Mouse (Mus musculus): Measurements from ENCODE around the gene Fam13a. TPM values are rescaled to one million over a fixed set of nuclear protein-coding genes. Genes with fewer than 3 reads are reported as not detected.

Gene Fam13a
- total RNA-seq, 2 experiments from 2014 or later, result not detected

- ATAC-seq (ENCODE audit: poor library complexity, severe bottlenecking), result no peak
Observed at GRCm38 (mm10) chr6:58937726-58938125, 86.6 kb downstream of the Fam13a start.

DNA sequence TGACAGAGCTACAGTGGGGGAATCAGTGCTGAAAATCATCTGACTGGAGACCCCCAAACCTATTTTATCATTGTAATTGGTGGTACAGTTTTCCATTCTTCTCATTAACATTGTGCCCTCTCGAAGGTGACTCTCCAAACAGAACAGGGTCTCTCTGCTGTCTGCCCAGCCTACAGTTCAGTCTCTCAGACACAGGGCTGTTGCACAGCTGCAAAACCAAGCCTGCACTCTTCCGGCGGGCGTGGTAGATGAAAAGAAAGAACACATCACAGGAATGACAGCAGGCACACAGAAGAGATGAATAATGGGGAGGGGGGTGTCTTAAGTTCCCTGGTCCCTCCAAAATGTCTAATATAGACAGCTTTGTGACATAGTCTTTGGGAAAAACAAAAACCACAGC, 90.2 kb downstream of the Fam13a start:
- ATAC-seq (ENCODE audit: poor library complexity, severe bottlenecking), result no peak

GRCm38 (mm10) chr6:58933189-58933913, 91.0 kb downstream of the Fam13a start:
- no peak for ATAC-seq (ENCODE audit: poor library complexity, severe bottlenecking)

- ATAC-seq (ENCODE audit: poor library complexity, severe bottlenecking), result no peak
Observed at GRCm38 (mm10) chr6:58932515-58933188, 91.7 kb downstream of the Fam13a start.

DNA sequence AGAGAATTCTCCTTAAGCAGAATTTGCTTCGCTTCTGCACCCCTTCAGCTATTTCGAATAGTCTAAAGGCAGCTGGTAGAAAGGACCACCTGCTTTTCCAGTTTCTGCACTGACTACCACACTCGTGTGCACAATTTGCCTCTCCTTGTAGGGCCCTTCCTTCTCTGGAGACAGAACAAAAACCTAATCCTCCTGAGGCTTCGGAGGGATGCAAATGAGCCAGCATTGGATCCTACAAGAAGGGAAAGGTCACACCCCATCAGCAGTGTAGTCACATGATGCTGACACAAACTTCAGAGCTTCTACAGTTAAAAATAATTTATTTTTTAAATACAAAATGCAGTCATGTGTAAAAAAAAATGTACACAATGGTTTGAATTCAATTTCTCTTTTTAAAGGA, 93.2 kb downstream of the Fam13a start:
- no peak for ATAC-seq (ENCODE audit: poor library complexity, severe bottlenecking)

- peak; percentile 49 for ATAC-seq (ENCODE audit: poor library complexity, severe bottlenecking)
Observed at GRCm38 (mm10) chr6:58929911-58930431, 94.4 kb downstream of the Fam13a start.

DNA sequence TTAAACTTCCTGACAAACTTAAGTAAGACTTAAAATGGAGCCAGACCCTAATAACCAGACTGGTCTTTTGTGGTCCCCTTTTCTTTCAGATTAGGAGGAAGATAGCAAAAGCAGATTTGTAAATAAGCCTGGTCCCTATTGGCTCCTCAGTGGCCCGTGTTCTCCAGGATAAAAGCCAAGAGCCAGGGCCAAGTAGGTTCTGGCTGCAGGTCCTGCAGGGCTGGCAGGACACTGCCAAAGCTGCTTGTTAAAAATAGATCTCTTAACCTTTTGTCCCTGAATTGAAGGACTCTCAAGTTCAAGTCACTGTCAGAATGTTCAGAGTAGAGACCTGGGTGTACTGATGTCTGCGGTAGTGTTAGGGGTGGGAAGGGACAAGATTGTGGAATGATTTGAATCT, 96.5 kb downstream of the Fam13a start:
- no peak for ATAC-seq (ENCODE audit: poor library complexity, severe bottlenecking)

GRCm38 (mm10) chr6:58922511-58922910, 101.8 kb downstream of the Fam13a start:
- peak; percentile 45 for ATAC-seq (ENCODE audit: poor library complexity, severe bottlenecking)

DNA sequence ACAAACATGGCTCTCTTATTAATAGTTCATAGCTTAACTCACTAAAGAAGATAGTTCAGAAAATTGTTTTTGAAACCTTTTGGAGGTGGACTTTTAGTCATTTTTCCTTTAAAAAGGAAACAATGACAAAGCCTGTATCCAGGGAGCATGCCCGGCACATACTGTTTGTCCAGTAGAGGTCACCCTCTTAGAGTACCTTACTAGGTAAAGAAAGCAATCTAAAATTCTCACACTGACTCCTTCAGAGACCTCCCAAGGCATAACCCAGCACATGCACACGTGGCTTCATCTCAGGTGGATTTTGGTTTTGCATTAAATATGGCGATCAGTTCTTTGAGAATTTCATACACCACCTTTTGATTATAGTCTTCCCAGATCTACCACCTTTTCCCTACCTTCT, 102.7 kb downstream of the Fam13a start:
- ATAC-seq (ENCODE audit: poor library complexity, severe bottlenecking), result peak; percentile 20; the same call in 1 of the 2 replicates

- ATAC-seq (ENCODE audit: poor library complexity, severe bottlenecking), result no peak
Observed at GRCm38 (mm10) chr6:58920735-58921134, 103.6 kb downstream of the Fam13a start.

DNA sequence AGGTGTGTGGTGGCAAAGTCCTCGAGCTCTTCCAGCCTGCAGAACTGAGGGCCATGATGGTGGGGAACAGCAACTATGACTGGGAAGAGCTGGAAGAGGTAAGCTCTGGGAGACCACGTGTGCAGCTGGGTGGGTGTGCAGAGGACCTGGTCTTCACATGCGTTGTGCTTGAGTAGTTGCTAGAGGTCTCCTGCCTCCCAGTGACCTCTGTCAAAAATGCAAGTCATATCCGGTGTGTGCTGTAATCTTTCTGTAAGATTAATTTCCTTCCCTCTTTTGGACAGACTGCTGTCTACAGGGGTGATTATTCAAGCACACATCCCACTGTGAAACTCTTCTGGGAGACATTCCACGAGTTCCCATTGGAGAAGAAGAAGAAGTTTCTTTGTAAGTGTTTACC, 107.9 kb downstream of the Fam13a start:
- peak; percentile 93 for ATAC-seq (ENCODE audit: poor library complexity, severe bottlenecking)

- ATAC-seq (ENCODE audit: poor library complexity, severe bottlenecking), result no peak
Observed at GRCm38 (mm10) chr6:58913971-58914370, 110.4 kb downstream of the Fam13a start.

GRCm38 (mm10) chr6:58913551-58913950, 110.8 kb downstream of the Fam13a start:
- no peak for ATAC-seq (ENCODE audit: poor library complexity, severe bottlenecking)

- no peak for ATAC-seq (ENCODE audit: poor library complexity, severe bottlenecking)
Observed at GRCm38 (mm10) chr6:58912842-58913241, 111.5 kb downstream of the Fam13a start.

- no peak for ATAC-seq (ENCODE audit: poor library complexity, severe bottlenecking)
Observed at GRCm38 (mm10) chr6:58907791-58908190, 116.6 kb downstream of the Fam13a start.

DNA sequence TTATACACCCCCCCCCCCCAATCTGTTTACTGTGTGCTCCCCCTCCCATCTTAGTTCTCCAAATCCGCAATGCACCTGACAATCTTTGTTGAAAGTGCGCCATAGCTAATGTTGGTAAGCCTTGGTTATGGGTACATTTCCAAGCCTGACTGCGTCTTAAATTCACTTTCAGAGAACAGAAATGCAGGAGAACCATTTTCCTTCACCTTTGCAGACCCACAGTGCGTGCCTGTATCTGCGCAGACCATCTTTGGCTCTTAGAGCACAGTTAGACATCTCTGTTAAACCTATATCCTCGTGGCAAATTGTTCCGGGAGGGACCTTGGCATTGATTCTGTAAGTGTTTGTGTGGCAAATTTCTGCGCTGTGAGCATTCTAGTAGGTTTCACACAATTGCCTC, 117.0 kb downstream of the Fam13a start:
- no peak for ATAC-seq (ENCODE audit: poor library complexity, severe bottlenecking)

DNA sequence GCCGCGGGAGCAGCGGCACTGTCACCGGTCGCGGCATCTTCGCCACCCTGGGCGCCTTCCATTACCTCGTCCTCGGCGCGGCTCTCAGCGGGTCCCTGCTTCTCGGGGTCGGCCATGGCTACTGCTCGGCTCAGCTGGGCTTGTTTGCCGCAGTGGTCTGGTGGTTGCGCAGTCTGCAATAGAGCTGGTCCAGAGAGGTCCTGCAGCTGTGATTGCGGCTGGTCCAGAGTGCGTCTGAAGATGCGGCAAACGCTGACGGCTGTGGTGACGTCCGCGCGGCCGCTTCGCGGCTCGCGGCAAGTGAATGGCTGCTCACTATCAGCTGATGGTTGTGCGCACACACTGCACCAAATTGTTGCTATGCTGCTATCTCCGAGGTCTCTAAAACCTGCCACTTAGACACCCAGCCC, 117.5 kb downstream of the Fam13a start, which contains the start of gene Nap1l5:
TSS of gene Nap1l5 (minus strand) at position 225 of the 410 bp plus-strand sequence.
- ATAC-seq (ENCODE audit: poor library complexity, severe bottlenecking), result peak; percentile 38; the same call in 1 of the 2 replicates

DNA sequence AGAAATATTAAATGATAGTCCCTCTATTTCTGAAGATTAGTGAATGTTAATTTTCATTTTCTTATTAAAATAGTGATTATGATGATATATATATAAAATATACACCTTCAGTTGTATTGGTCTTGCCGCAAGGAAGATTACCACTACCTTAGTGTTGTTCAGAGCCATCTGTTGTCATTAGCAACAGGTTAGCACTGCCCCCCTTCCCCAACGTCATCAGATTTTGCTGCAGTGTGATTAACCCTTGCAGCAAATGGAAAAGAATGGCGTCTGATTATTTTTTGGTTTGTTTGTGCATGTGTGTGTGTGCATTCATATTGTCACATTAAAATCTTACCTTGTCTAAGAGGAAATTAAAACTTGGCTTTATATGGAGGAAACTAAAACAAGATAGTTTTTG, 119.8 kb downstream of the Fam13a start:
- no peak for ATAC-seq (ENCODE audit: poor library complexity, severe bottlenecking)

GRCm38 (mm10) chr6:58903171-58903570, 121.2 kb downstream of the Fam13a start:
- no peak for ATAC-seq (ENCODE audit: poor library complexity, severe bottlenecking)

GRCm38 (mm10) chr6:58900536-58900935, 123.8 kb downstream of the Fam13a start:
- no peak for ATAC-seq (ENCODE audit: poor library complexity, severe bottlenecking)

DNA sequence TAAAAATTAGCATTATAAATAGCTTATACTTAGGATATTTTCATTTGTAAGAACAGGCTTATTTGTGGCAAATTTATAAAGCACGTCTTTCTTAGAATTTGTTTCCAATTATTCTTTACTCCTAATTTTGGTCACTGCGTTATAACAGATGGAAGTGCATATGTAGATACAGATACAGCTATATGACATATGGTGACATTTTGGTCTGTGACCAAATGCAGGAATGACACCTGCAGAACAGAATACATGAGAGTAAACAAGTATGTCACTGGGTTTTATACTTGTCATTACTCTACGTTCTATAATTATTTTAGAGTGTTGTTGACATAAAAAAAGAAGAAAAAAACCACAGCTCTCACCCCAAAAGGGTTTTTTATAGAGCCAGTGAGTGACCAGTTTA, 125.3 kb downstream of the Fam13a start:
- no peak for ATAC-seq (ENCODE audit: poor library complexity, severe bottlenecking)

GRCm38 (mm10) chr6:58896648-58897047, 127.7 kb downstream of the Fam13a start:
- ATAC-seq (ENCODE audit: poor library complexity, severe bottlenecking), result no peak
